23 mouse cellular contexts compared by ENCODE assay signal in genomic region chr1:155796757-155797405, GRCm38 (mm10). TPM values are rescaled to one million over a fixed set of nuclear protein-coding genes. Genes with fewer than 3 reads are reported as not detected.
DNase-seq lines count a peak whose midpoint lies in the region; ATAC-seq and TF ChIP-seq lines count a peak whose summit lies in the region.
"Had no signal": no experiment of that assay in that cellular context is flagged by ENCODE, and none has a peak within 500 bp of the region (broad histone marks: within the 10 kb centered on the region; RNA-seq: fewer than 3 reads in every experiment).

No protein-coding gene starts in this region.

- H3K36me3 ChIP-seq in heart, embryonic 13.5 days = peaks cover 65% of the 10 kb centered on the region
- peaks cover 28% of the 10 kb centered on the region for H3K36me3 ChIP-seq in midbrain, embryonic 13.5 days
- H3K36me3 ChIP-seq in midbrain, embryonic 15.5 days (replicated peaks) = no peaks in the 10 kb centered on the region
- H3K36me3 ChIP-seq in intestine, postnatal 0 days (ENCODE audit: control insufficient read depth, insufficient read depth) = peaks cover 31% of the 10 kb centered on the region

- H3K9ac ChIP-seq in heart, embryonic 13.5 days = no peak overlapping the region
- H3K9ac ChIP-seq in midbrain, embryonic 13.5 days (replicated peaks) = no peak overlapping the region
- no peak overlapping the region for H3K9ac ChIP-seq in midbrain, embryonic 15.5 days
- no peak overlapping the region for H3K9ac ChIP-seq in intestine, postnatal 0 days (ENCODE audit: low read depth, low read length)
- H3K9ac ChIP-seq: embryonic facial prominence, embryonic 15.5 days had no signal

- H3K27me3 ChIP-seq in heart, embryonic 13.5 days (replicated peaks) = no peaks in the 10 kb centered on the region
- no peaks in the 10 kb centered on the region for H3K27me3 ChIP-seq in midbrain, embryonic 13.5 days
- no peaks in the 10 kb centered on the region for H3K27me3 ChIP-seq in midbrain, embryonic 15.5 days (replicated peaks)
- no peaks in the 10 kb centered on the region for H3K27me3 ChIP-seq in intestine, postnatal 0 days (replicated peaks; ENCODE audit: control insufficient read depth, insufficient read depth, low read length)
- H3K27me3 ChIP-seq: embryonic facial prominence, embryonic 15.5 days had no signal

- H3K4me1 ChIP-seq in heart, embryonic 13.5 days = peaks cover 27% of the 10 kb centered on the region
- H3K4me1 ChIP-seq in midbrain, embryonic 13.5 days (replicated peaks) = no peaks in the 10 kb centered on the region
- H3K4me1 ChIP-seq in midbrain, embryonic 15.5 days = no peaks in the 10 kb centered on the region
- H3K4me1 ChIP-seq in intestine, postnatal 0 days (replicated peaks; ENCODE audit: control insufficient read depth, insufficient read depth, low read length) = no peaks in the 10 kb centered on the region
- H3K4me1 ChIP-seq: embryonic facial prominence, embryonic 15.5 days had no signal

- H3K4me2 ChIP-seq in heart, embryonic 13.5 days = no peak overlapping the region
- H3K4me2 ChIP-seq in midbrain, embryonic 13.5 days (replicated peaks) = no peak overlapping the region
- no peak overlapping the region for H3K4me2 ChIP-seq in midbrain, embryonic 15.5 days
- H3K4me2 ChIP-seq in intestine, postnatal 0 days (replicated peaks; ENCODE audit: low read depth) = no peak overlapping the region
- H3K4me2 ChIP-seq: embryonic facial prominence, embryonic 15.5 days had no signal

- no peak for DNase-seq in heart, postnatal 14 days
- no peak for DNase-seq in thymus, postnatal 0 days (ENCODE audit: low spot score)
- no peak for DNase-seq in left cerebral cortex, adult 11 months (ENCODE audit: low spot score)
- DNase-seq: cerebellum, adult 9-11 months; kidney, adult 9 months; kidney, postnatal 36 days; lung, postnatal 36 days; midbrain, embryonic 14.5 days; retina, postnatal 1 day; thymus, adult 18-20 months had no signal

- TF ChIP-seq CTCF in intestine, postnatal 0 days (IDR thresholded peaks at IDR 0.05; ENCODE audit: low read depth) = no peak

- WGBS in heart, embryonic 13.5 days = 44% methylated on average over 11 of the region's 11 CpGs
- WGBS in midbrain, embryonic 13.5 days = 76% methylated on average over 11 of the region's 11 CpGs
- WGBS in midbrain, embryonic 15.5 days = 73% methylated on average over 11 of the region's 11 CpGs
- WGBS in intestine, postnatal 0 days = 62% methylated on average over 11 of the region's 11 CpGs

- no peak overlapping the region for H3K4me3 ChIP-seq in heart, embryonic 13.5 days
- H3K4me3 ChIP-seq in midbrain, embryonic 13.5 days (replicated peaks) = no peak overlapping the region
- no peak overlapping the region for H3K4me3 ChIP-seq in midbrain, embryonic 15.5 days
- H3K4me3 ChIP-seq in intestine, postnatal 0 days (ENCODE audit: low read depth, low read length) = no peak overlapping the region
- H3K4me3 ChIP-seq: embryonic facial prominence, embryonic 15.5 days had no signal

- intact Hi-C loops in heart, postnatal 14 days (cut with DNase I) = no loop called here

- no peaks in the 10 kb centered on the region for H3K9me3 ChIP-seq in heart, embryonic 13.5 days
- no peaks in the 10 kb centered on the region for H3K9me3 ChIP-seq in midbrain, embryonic 13.5 days
- no peaks in the 10 kb centered on the region for H3K9me3 ChIP-seq in midbrain, embryonic 15.5 days
- H3K9me3 ChIP-seq in intestine, postnatal 0 days (ENCODE audit: control insufficient read depth) = no peaks in the 10 kb centered on the region
- H3K9me3 ChIP-seq: embryonic facial prominence, embryonic 15.5 days had no signal

- ATAC-seq in heart, embryonic 13.5 days (ENCODE audit: extremely low read depth, insufficient number of reproducible peaks, low FRiP score, low TSS enrichment) = no peak
- no peak for ATAC-seq in midbrain, embryonic 13.5 days
- ATAC-seq in midbrain, embryonic 15.5 days (replicated peaks) = no peak
- ATAC-seq in intestine, postnatal 0 days = peak; percentile 50; the same call in 1 of the 2 replicates
- ATAC-seq: forebrain, embryonic 14.5 days; hindbrain, embryonic 16.5 days had no signal

- peak overlapping the region; percentile 10; the same call in 1 of the 2 replicates for H3K27ac ChIP-seq in heart, embryonic 13.5 days (replicated peaks)
- peak overlapping the region; percentile 44; the same call in 1 of the 2 replicates for H3K27ac ChIP-seq in midbrain, embryonic 13.5 days
- no peak overlapping the region for H3K27ac ChIP-seq in midbrain, embryonic 15.5 days
- no peak overlapping the region for H3K27ac ChIP-seq in intestine, postnatal 0 days (ENCODE audit: low read depth, low read length)
- H3K27ac ChIP-seq: embryonic facial prominence, embryonic 15.5 days had no signal

RNA-seq across cellular contexts. Expression of gene Qsox1, which starts 15.8 kb away (rescaled TPM):
- polyA plus RNA-seq in heart, embryonic 13.5 days (2015; fragmentation: Nextera tagmentation; extraction: Ambion mirVana) = 26.2 and 29.2 TPM in 2 replicates
- total RNA-seq in heart, postnatal 14 days (2021) = 10 to 100 TPM; 45.5 to 55.2 TPM
- polyA plus RNA-seq in midbrain, embryonic 13.5 days (2015; fragmentation: Nextera tagmentation; extraction: Ambion mirVana) = 18.0 and 21.1 TPM in 2 replicates
- polyA plus RNA-seq in midbrain, embryonic 15.5 days (2015; fragmentation: Nextera tagmentation; extraction: Ambion mirVana) = 21.7 and 22.6 TPM in 2 replicates
- 28.4 and 30.1 TPM in 2 replicates for polyA plus RNA-seq in intestine, postnatal 0 days (2015; fragmentation: Nextera tagmentation; extraction: Ambion mirVana)
- polyA plus RNA-seq in thymus, postnatal 0 days (2015; fragmentation: Nextera tagmentation; extraction: Ambion mirVana) = 18.9 and 22.1 TPM in 2 replicates

RNA-seq across cellular contexts. Expression of gene Lhx4, which starts 45.4 kb away (rescaled TPM):
- polyA plus RNA-seq in heart, embryonic 13.5 days (2015; fragmentation: Nextera tagmentation; extraction: Ambion mirVana) = not detected in 2 replicates
- total RNA-seq in heart, postnatal 14 days (2021) = not detected
- 3.0 and 4.3 TPM in 2 replicates for polyA plus RNA-seq in midbrain, embryonic 13.5 days (2015; fragmentation: Nextera tagmentation; extraction: Ambion mirVana)
- polyA plus RNA-seq in midbrain, embryonic 15.5 days (2015; fragmentation: Nextera tagmentation; extraction: Ambion mirVana) = 1.5 and 1.6 TPM in 2 replicates
- 0.01 TPM in 1 of 2 replicates, not detected in the other for polyA plus RNA-seq in intestine, postnatal 0 days (2015; fragmentation: Nextera tagmentation; extraction: Ambion mirVana)
- 0.05 TPM in 1 of 2 replicates, not detected in the other for polyA plus RNA-seq in thymus, postnatal 0 days (2015; fragmentation: Nextera tagmentation; extraction: Ambion mirVana)
- total RNA-seq: layer of hippocampus, postnatal 14 days; left cerebral cortex, postnatal 25 days had no signal
- polyA plus RNA-seq: C2C12; embryonic facial prominence, embryonic 15.5 days; forebrain, embryonic 14.5 days; heart, embryonic 16.5 days; liver, embryonic 16.5 days; small intestine, adult 2 months had no signal

Comparison
In these comparisons a context has a peak if more than half of its experiments do, and no peak if none do; other contexts are left out.
1. H3K27ac ChIP-seq: peak in heart, embryonic 13.5 days (single experiment) and midbrain, embryonic 13.5 days (single experiment); none in midbrain, embryonic 15.5 days (single experiment) and intestine, postnatal 0 days (single experiment).